In the genomic region with DNA sequence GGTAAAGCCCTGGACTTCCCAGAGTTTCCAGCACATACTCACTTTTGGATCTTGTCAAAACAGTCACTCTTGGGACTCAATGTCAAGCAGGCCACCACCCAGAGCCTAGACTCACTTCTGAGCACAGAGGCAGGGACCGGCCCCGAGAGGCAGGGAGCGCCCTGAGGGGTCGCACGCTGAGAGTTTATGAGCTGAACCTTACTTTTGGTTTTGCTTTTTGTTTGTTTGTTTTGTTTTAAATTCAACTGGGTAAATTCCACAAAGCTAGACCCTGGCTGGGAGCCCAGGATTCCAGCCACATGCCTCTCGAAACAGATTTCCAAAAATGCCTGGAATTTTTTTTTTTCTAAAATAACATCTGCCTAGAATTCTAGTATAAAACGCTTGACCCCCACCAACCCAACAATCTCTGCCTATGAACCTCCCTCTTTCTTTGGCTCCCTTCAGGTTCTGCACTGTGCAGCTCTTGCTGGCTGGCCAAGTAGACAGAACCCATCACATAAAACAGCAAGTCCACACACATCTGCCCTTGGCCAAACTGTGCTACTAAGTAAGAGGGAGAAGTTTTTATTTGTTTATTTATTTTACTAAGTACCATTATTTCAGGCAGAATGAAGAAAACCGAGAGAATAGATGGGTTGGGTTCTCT, we compare ENCODE assay signal across 12 mouse cellular contexts. TPM values are rescaled to one million over a fixed set of nuclear protein-coding genes. Genes with fewer than 3 reads are reported as not detected.
DNase-seq lines count a peak whose midpoint lies in the region; ATAC-seq and TF ChIP-seq lines count a peak whose summit lies in the region.
"Had no signal": no experiment of that assay in that cellular context is flagged by ENCODE, and none has a peak within 500 bp of the region (broad histone marks: within the 10 kb centered on the region; RNA-seq: fewer than 3 reads in every experiment).

No protein-coding gene starts in this region.

- peak overlapping the region; percentile 78 for H3K9ac ChIP-seq in liver, adult 2 months (ENCODE audit: low read depth, low read length)
- H3K9ac ChIP-seq in liver, embryonic 11.5 days (ENCODE audit: low read depth, low read length), result no peak overlapping the region
- H3K9ac ChIP-seq: embryonic facial prominence, embryonic 12.5 days had no signal

- H3K4me3 ChIP-seq in liver, adult 2 months (ENCODE audit: insufficient read depth, low read depth, low read length), result peak overlapping the region; percentile 67
- H3K4me3 ChIP-seq in liver, embryonic 11.5 days (ENCODE audit: low read depth, low read length), result no peak overlapping the region
- H3K4me3 ChIP-seq in embryonic fibroblast, embryonic 13.5 days (ENCODE audit: insufficient read depth, low read length), result no peak overlapping the region
- no peak overlapping the region for H3K4me3 ChIP-seq in myocyte
- H3K4me3 ChIP-seq: embryonic facial prominence, embryonic 12.5 days; megakaryocyte, embryonic 14.5 days had no signal

- H3ac ChIP-seq in myocyte (ENCODE audit: control insufficient read depth, insufficient read length), result no peak overlapping the region

- no peaks in the 10 kb centered on the region for H3K27me3 ChIP-seq in liver, adult 2 months (ENCODE audit: control insufficient read depth, insufficient read depth, low read length)
- H3K27me3 ChIP-seq in liver, embryonic 11.5 days (replicated peaks; ENCODE audit: control insufficient read depth, insufficient read depth, low read length), result no peaks in the 10 kb centered on the region
- H3K27me3 ChIP-seq in myocyte (ENCODE audit: control insufficient read depth, insufficient read depth, insufficient read length), result no peaks in the 10 kb centered on the region
- H3K27me3 ChIP-seq: embryonic facial prominence, embryonic 12.5 days had no signal

- no peak overlapping the region for H3K4me2 ChIP-seq in liver, embryonic 11.5 days
- peak overlapping the region; percentile 30 for H3K4me2 ChIP-seq in myocyte (ENCODE audit: low read depth)
- H3K4me2 ChIP-seq: embryonic facial prominence, embryonic 12.5 days had no signal

- peaks cover 24% of the 10 kb centered on the region for H3K4me1 ChIP-seq in liver, adult 2 months (ENCODE audit: control insufficient read depth, insufficient read depth, low read length)
- H3K4me1 ChIP-seq in liver, embryonic 11.5 days (replicated peaks; ENCODE audit: control insufficient read depth, insufficient read depth, low read length), result no peaks in the 10 kb centered on the region
- H3K4me1 ChIP-seq in embryonic fibroblast, embryonic 13.5 days (ENCODE audit: control insufficient read depth, insufficient read depth, low read length), result peaks cover 9% of the 10 kb centered on the region

- TF ChIP-seq CTCF in liver, adult 2 months (IDR thresholded peaks at IDR 0.05; ENCODE audit: low read depth, low read length), result no peak
- TF ChIP-seq CTCF in embryonic fibroblast, embryonic 13.5 days (IDR thresholded peaks at IDR 0.05; ENCODE audit: borderline replicate concordance, insufficient read depth, low read length), result no peak

- H3K9me3 ChIP-seq in liver, embryonic 11.5 days (ENCODE audit: control insufficient read depth, low read length), result no peaks in the 10 kb centered on the region
- H3K9me3 ChIP-seq: embryonic facial prominence, embryonic 12.5 days had no signal

- TF ChIP-seq POLR2A in liver, adult 2 months (IDR thresholded peaks at IDR 0.05; ENCODE audit: extremely low read depth, insufficient read depth, low read length), result no peak
- TF ChIP-seq POLR2A in embryonic fibroblast, embryonic 13.5 days (IDR thresholded peaks at IDR 0.05; ENCODE audit: low read depth, low read length), result no peak
- TF ChIP-seq POLR2A in myocyte (IDR thresholded peaks at IDR 0.05; ENCODE audit: insufficient read length, low read depth), result no peak

- no peak for ATAC-seq in liver, embryonic 11.5 days (replicated peaks; ENCODE audit: low FRiP score)
- ATAC-seq: hindbrain, postnatal 0 days had no signal

- peak; percentile 79 for DNase-seq in liver, adult 2 months (ENCODE audit: extremely low read depth, low read depth, low spot score)
- no peak for DNase-seq in liver, embryonic 11.5 days (ENCODE audit: low spot score)
- DNase-seq in kidney, postnatal 14 days, result peak; percentile 82
- DNase-seq in adrenal gland, postnatal 4 days (ENCODE audit: low spot score in 2 of 2), result no peak
- DNase-seq in urinary bladder, postnatal 4 days (ENCODE audit: low spot score in 2 of 2), result no peak
- DNase-seq: cerebellum, adult 9-11 months; layer of hippocampus, adult 9-11 months had no signal

- WGBS in liver, adult 2 months, result 12% methylated on average over 8 of the region's 8 CpGs
- WGBS in liver, embryonic 11.5 days, result 77% methylated on average over 8 of the region's 8 CpGs

- peak overlapping the region; percentile 96 for H3K27ac ChIP-seq in liver, adult 2 months (replicated peaks; ENCODE audit: insufficient read depth, low read depth, low read length)
- no peak overlapping the region for H3K27ac ChIP-seq in liver, embryonic 11.5 days (ENCODE audit: low read depth, low read length)
- H3K27ac ChIP-seq in embryonic fibroblast, embryonic 13.5 days (ENCODE audit: insufficient read depth, low read length), result peak overlapping the region; percentile 35; the same call in 1 of the 2 replicates
- H3K27ac ChIP-seq: embryonic facial prominence, embryonic 12.5 days; hindbrain, postnatal 0 days had no signal

- H3K36me3 ChIP-seq in liver, adult 2 months (ENCODE audit: control insufficient read depth, insufficient read depth, low read length), result no peaks in the 10 kb centered on the region
- H3K36me3 ChIP-seq in liver, embryonic 11.5 days (ENCODE audit: control insufficient read depth, insufficient read depth, low read length), result no peaks in the 10 kb centered on the region
- H3K36me3 ChIP-seq in myocyte (ENCODE audit: control insufficient read depth, insufficient read depth), result no peaks in the 10 kb centered on the region
- H3K36me3 ChIP-seq: embryonic facial prominence, embryonic 12.5 days had no signal

- H3K79me2 ChIP-seq in liver, adult 2 months (ENCODE audit: control insufficient read depth, insufficient read depth, low read length), result peaks cover 33% of the 10 kb centered on the region; the same call in 1 of the 2 replicates
- no peaks in the 10 kb centered on the region for H3K79me2 ChIP-seq in myocyte (ENCODE audit: control insufficient read depth, insufficient read depth)

TF ChIP-seq in myocyte, 11 proteins besides CTCF, POLR2A, EP300 and RAD21:
- no peak for TF ChIP-seq SRF (IDR thresholded peaks at IDR 0.05; ENCODE audit: control insufficient read depth, insufficient read length, low read depth)
- TF ChIP-seq MYOD1 (IDR thresholded peaks at IDR 0.05; ENCODE audit: control insufficient read depth in 1 of 3, insufficient read length in 2 of 3, low read depth in 2 of 3), result no peak
- TF ChIP-seq MYOG (IDR thresholded peaks at IDR 0.05; ENCODE audit: control insufficient read depth in 1 of 3, insufficient read depth in 1 of 3, insufficient read length in 2 of 3, low read depth in 2 of 3), result no peak
- TF ChIP-seq USF1 (IDR thresholded peaks at IDR 0.05; ENCODE audit: low read depth), result no peak
- no peak for TF ChIP-seq TCF12 (IDR thresholded peaks at IDR 0.05; ENCODE audit: insufficient read depth, poor library complexity, severe bottlenecking)
- TF ChIP-seq POLR2AphosphoS2 (IDR thresholded peaks at IDR 0.05; ENCODE audit: insufficient read length, low read depth), result no peak
- TF ChIP-seq E2F4 (IDR thresholded peaks at IDR 0.05; ENCODE audit: insufficient read depth), result no peak
- no peak for TF ChIP-seq MAX (IDR thresholded peaks at IDR 0.05; ENCODE audit: low read depth)
- no peak for TF ChIP-seq CEBPB (IDR thresholded peaks at IDR 0.05; ENCODE audit: insufficient read depth, poor library complexity, severe bottlenecking)
- no peak for TF ChIP-seq TCF3 (IDR thresholded peaks at IDR 0.05; ENCODE audit: insufficient read length, low read depth)
- no peak for TF ChIP-seq REST (IDR thresholded peaks at IDR 0.05; ENCODE audit: insufficient read depth, insufficient read length)

RNA-seq across cellular contexts. Expression of gene Vgll4, which starts 28.5 kb away (rescaled TPM):
- total RNA-seq in liver, adult 2 months (2014; rRNA removed), result 24.3 and 31.0 TPM in 2 replicates
- polyA plus RNA-seq in liver, adult 2 months (2012; rRNA removed), result 32.1 and 44.5 TPM in 2 replicates
- 34.3 and 37.8 TPM in 2 replicates for polyA plus RNA-seq in liver, embryonic 11.5 days (2014; fragmentation: Nextera tagmentation; extraction: Ambion mirVana)
- polyA plus RNA-seq in embryonic fibroblast, embryonic 13.5 days (2011; ENCODE audit: insufficient read length, low read depth, missing spikeins), result 31.1 and 36.4 TPM in 2 replicates
- polyA plus RNA-seq in myocyte (2012; fragmentation: generic; extraction: Trizol), result 21.1 TPM
- 10 to 100 TPM; 57.6 to 59.9 TPM for total RNA-seq in adrenal gland, postnatal 4 days (2021)

Comparison
In these comparisons a context has a peak if more than half of its experiments do, and no peak if none do; other contexts are left out.
1. DNase-seq: peak in liver, adult 2 months (single experiment) and kidney, postnatal 14 days (single experiment); none in liver, embryonic 11.5 days (single experiment), adrenal gland, postnatal 4 days (0 of 2) and urinary bladder, postnatal 4 days (0 of 2).